Comparison of ENCODE assay signal across 20 mouse cellular contexts in genomic region chr3:117602404-117602803, GRCm38 (mm10). TPM values are rescaled to one million over a fixed set of nuclear protein-coding genes. Genes with fewer than 3 reads are reported as not detected.
DNase-seq lines count a peak whose midpoint lies in the region; ATAC-seq lines count a peak whose summit lies in the region.
"Had no signal": no experiment of that assay in that cellular context is flagged by ENCODE, and none has a peak within 500 bp of the region (broad histone marks: within the 10 kb centered on the region; RNA-seq: fewer than 3 reads in every experiment).

No protein-coding gene starts in this region.

- peak; percentile 95 for ATAC-seq in frontal cortex, adult (ENCODE audit: low TSS enrichment)
- peak; percentile 72; the same call in 1 of the 2 replicates for ATAC-seq in forebrain, embryonic 14.5 days
- ATAC-seq in intestine, embryonic 16.5 days, result no peak
- ATAC-seq: intestine, embryonic 15.5 days had no signal

- no peaks in the 10 kb centered on the region for H3K9me3 ChIP-seq in forebrain, embryonic 14.5 days (replicated peaks; ENCODE audit: control insufficient read depth, low read length)
- H3K9me3 ChIP-seq in intestine, embryonic 16.5 days (ENCODE audit: control insufficient read depth, low read length), result no peaks in the 10 kb centered on the region
- H3K9me3 ChIP-seq: embryonic facial prominence, embryonic 12.5 days; heart, embryonic 15.5 days; hindbrain, embryonic 10.5 days; intestine, embryonic 15.5 days had no signal

- no peak overlapping the region for H3K27ac ChIP-seq in forebrain, embryonic 14.5 days (ENCODE audit: low read depth, low read length)
- no peak overlapping the region for H3K27ac ChIP-seq in intestine, embryonic 16.5 days (ENCODE audit: low read length)
- H3K27ac ChIP-seq: embryonic facial prominence, embryonic 12.5 days; heart, adult 2 months; heart, embryonic 15.5 days; hindbrain, embryonic 10.5 days; hindbrain, embryonic 14.5 days; intestine, embryonic 15.5 days had no signal

- no peak for DNase-seq in frontal cortex, postnatal 25 days (ENCODE audit: low spot score in 2 of 2)
- peak; percentile 79 for DNase-seq in brain, adult 2 months (ENCODE audit: low read depth, low spot score)
- peak; percentile 49 for DNase-seq in forebrain, embryonic 14.5 days (ENCODE audit: low spot score)
- DNase-seq in telencephalon, adult 2 months (ENCODE audit: low read depth, low spot score), result peak; percentile 82
- DNase-seq: adrenal gland, adult 2 months; adrenal gland, postnatal 25 days; cerebellum, adult 11-12 months; cerebellum, adult 9-10 months; cerebellum, postnatal 25 days; gastrocnemius, postnatal 14 days; heart, adult 2 months; heart, postnatal 14 days had no signal

- no peak overlapping the region for H3K4me3 ChIP-seq in forebrain, embryonic 14.5 days (ENCODE audit: low read depth, low read length)
- H3K4me3 ChIP-seq in intestine, embryonic 16.5 days (ENCODE audit: low read length), result no peak overlapping the region
- H3K4me3 ChIP-seq: embryonic facial prominence, embryonic 12.5 days; heart, adult 2 months; heart, embryonic 15.5 days; hindbrain, embryonic 10.5 days; intestine, embryonic 15.5 days had no signal

- H3K4me2 ChIP-seq in forebrain, embryonic 14.5 days (ENCODE audit: low read length), result no peak overlapping the region
- H3K4me2 ChIP-seq in intestine, embryonic 16.5 days (ENCODE audit: low read depth, low read length), result no peak overlapping the region
- H3K4me2 ChIP-seq: embryonic facial prominence, embryonic 12.5 days; heart, embryonic 11.5 days; heart, embryonic 15.5 days; hindbrain, embryonic 14.5 days; intestine, embryonic 15.5 days had no signal

- WGBS in forebrain, embryonic 14.5 days, result 17% methylated on average over 1 of the region's 1 CpGs
- 71% methylated on average over 1 of the region's 1 CpGs for WGBS in intestine, embryonic 16.5 days

- H3K36me3 ChIP-seq in forebrain, embryonic 14.5 days (ENCODE audit: control insufficient read depth, insufficient read depth, low read length), result no peaks in the 10 kb centered on the region
- H3K36me3 ChIP-seq in intestine, embryonic 16.5 days (ENCODE audit: control insufficient read depth, insufficient read depth, low read length), result no peaks in the 10 kb centered on the region
- H3K36me3 ChIP-seq: embryonic facial prominence, embryonic 12.5 days; heart, embryonic 15.5 days; hindbrain, embryonic 10.5 days; intestine, embryonic 15.5 days had no signal

- no peaks in the 10 kb centered on the region for H3K4me1 ChIP-seq in forebrain, embryonic 14.5 days (ENCODE audit: control insufficient read depth, insufficient read depth, low read length)
- peaks cover 2% of the 10 kb centered on the region; the same call in 1 of the 2 replicates for H3K4me1 ChIP-seq in intestine, embryonic 16.5 days (ENCODE audit: control insufficient read depth, insufficient read depth, low read length)
- H3K4me1 ChIP-seq: embryonic facial prominence, embryonic 12.5 days; hindbrain, embryonic 10.5 days; intestine, embryonic 15.5 days had no signal

- no peak overlapping the region for H3K9ac ChIP-seq in forebrain, embryonic 14.5 days (ENCODE audit: low read length)
- no peak overlapping the region for H3K9ac ChIP-seq in intestine, embryonic 16.5 days (ENCODE audit: low read depth, low read length)
- H3K9ac ChIP-seq: embryonic facial prominence, embryonic 12.5 days; heart, embryonic 15.5 days; hindbrain, embryonic 14.5 days; intestine, embryonic 15.5 days had no signal

- H3K27me3 ChIP-seq in forebrain, embryonic 14.5 days (replicated peaks; ENCODE audit: control insufficient read depth, insufficient read depth, low read length), result no peaks in the 10 kb centered on the region
- no peaks in the 10 kb centered on the region for H3K27me3 ChIP-seq in intestine, embryonic 16.5 days (replicated peaks; ENCODE audit: control insufficient read depth, insufficient read depth, low read length)
- H3K27me3 ChIP-seq: embryonic facial prominence, embryonic 12.5 days; heart, embryonic 15.5 days; intestine, embryonic 15.5 days had no signal

RNA-seq across cellular contexts. Expression of gene Plppr5, which starts 27.8 kb away (rescaled TPM):
- polyA plus RNA-seq in forebrain, embryonic 14.5 days (2014; fragmentation: Nextera tagmentation; extraction: Ambion mirVana), result 4.4 and 6.7 TPM in 2 replicates
- polyA plus RNA-seq in intestine, embryonic 16.5 days (2015; fragmentation: Nextera tagmentation; extraction: Ambion mirVana), result 1.0 and 1.2 TPM in 2 replicates

Comparison
In these comparisons a context has a peak if more than half of its experiments do, and no peak if none do; other contexts are left out.
1. DNase-seq: peak in brain, adult 2 months (single experiment), forebrain, embryonic 14.5 days (single experiment) and telencephalon, adult 2 months (single experiment); none in frontal cortex, postnatal 25 days (0 of 2).